Mouse (Mus musculus): ENCODE data around the gene Adgra3. TPM values are rescaled to one million over a fixed set of nuclear protein-coding genes. Genes with fewer than 3 reads are reported as not detected.

Gene Adgra3
- total and polyA plus RNA-seq, 3 experiments, result not detected

DNA sequence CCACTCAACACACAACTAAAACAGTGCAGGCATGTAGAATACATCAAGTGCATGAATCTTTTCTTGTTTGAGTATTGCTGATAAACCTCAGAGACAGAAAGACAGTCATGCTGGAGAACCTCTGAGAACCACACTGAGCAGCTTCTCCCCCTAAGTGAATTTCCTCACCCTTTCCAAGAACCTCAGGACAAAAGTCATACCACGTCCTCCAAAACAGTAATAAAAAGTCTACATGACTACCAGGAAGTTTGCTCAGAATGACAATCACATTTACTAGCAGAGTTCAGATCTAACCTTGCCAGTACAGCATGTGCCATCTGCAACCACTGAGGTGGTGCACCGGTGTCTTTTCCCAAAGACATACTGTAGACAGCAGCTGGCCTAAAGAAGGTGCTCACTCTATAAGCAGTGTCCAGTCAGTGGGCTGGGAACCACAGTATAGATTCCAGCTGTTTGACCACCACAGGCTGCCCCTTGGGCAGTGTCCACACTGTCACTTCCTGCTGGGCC is 27.0 kb downstream of the Adgra3 start:
- dilution Hi-C loops (cut with MboI; ENCODE audit: extremely low pct_ligation_motif_present, extremely low pct_unique_long_range_greater_than_20kb, low sequenced_read_pairs) (no loop called here), in situ Hi-C loops (cut with MboI; ENCODE audit: low pct_ligation_motif_present, low pct_unique_long_range_greater_than_20kb, low sequenced_read_pairs) (no loop called here)
- TF ChIP-seq BHLHE40 (IDR thresholded peaks at IDR 0.05; ENCODE audit: low read depth, low read length) (no peak), POLR2AphosphoS2 (IDR thresholded peaks at IDR 0.05; ENCODE audit: low read depth, low read length) (no peak), TCF12 (IDR thresholded peaks at IDR 0.05; ENCODE audit: low read depth, low read length) (no peak), JUN (IDR thresholded peaks at IDR 0.05; ENCODE audit: insufficient read depth, low read depth, low read length) (no peak), CTCF (conservative IDR thresholded peaks at IDR 0.05 in 1 of 2, IDR thresholded peaks at IDR 0.05 in 1 of 2; ENCODE audit: low read depth in 2 of 2, low read length in 2 of 2) (no peak), ETS1 (conservative IDR thresholded peaks at IDR 0.05; ENCODE audit: low read depth, low read length) (no peak), USF1 (IDR thresholded peaks at IDR 0.05; ENCODE audit: low read depth, low read length) (no peak), ZKSCAN1 (IDR thresholded peaks at IDR 0.05; ENCODE audit: borderline replicate concordance, low read depth, low read length) (no peak)

DNA sequence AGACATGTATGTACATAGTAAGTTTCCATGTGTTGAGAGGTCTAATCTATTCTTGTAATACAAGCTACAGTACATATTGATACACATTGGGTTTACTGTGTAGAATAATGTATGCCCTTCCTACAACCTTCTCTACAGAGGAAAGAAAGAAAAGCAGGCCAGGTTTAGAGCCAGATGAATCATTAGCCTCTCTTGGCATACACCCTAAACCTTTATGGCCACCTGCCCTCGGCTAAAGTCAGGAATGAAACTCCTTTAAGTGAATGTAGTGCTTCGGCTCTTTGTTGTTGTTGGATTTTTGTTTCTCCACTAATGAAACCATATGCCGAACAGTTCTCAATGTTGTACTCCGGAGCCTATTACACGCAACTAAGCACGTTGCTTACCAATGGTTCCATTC is 27.5 kb downstream of the Adgra3 start:
- TF ChIP-seq ZC3H11A (IDR thresholded peaks at IDR 0.05; ENCODE audit: low read depth, low read length) (no peak), ELF1 (IDR thresholded peaks at IDR 0.05; ENCODE audit: low read depth, low read length) (no peak), SMC3 (IDR thresholded peaks at IDR 0.05; ENCODE audit: low read depth, low read length) (no peak), IRF4 (IDR thresholded peaks at IDR 0.05; ENCODE audit: low read depth, low read length) (no peak), MAFK (IDR thresholded peaks at IDR 0.05; ENCODE audit: insufficient replicate concordance, low read length) (no peak), EP300 (IDR thresholded peaks at IDR 0.05; ENCODE audit: low read length) (no peak), TBP (conservative IDR thresholded peaks at IDR 0.05; ENCODE audit: low read depth, low read length) (no peak), CHD2 (IDR thresholded peaks at IDR 0.05; ENCODE audit: low read length) (no peak), MEF2A (IDR thresholded peaks at IDR 0.05; ENCODE audit: borderline replicate concordance, low read depth, low read length) (no peak), CHD1 (IDR thresholded peaks at IDR 0.05; ENCODE audit: low read depth, low read length) (no peak), BHLHE40 (IDR thresholded peaks at IDR 0.05; ENCODE audit: low read depth, low read length) (no peak), GABPA (IDR thresholded peaks at IDR 0.05; ENCODE audit: insufficient replicate concordance, low read depth, low read length) (no peak), ZKSCAN1 (IDR thresholded peaks at IDR 0.05; ENCODE audit: borderline replicate concordance, low read depth, low read length) (no peak), ETS1 (conservative IDR thresholded peaks at IDR 0.05; ENCODE audit: low read depth, low read length) (no peak), HCFC1 (IDR thresholded peaks at IDR 0.05; ENCODE audit: low read depth, low read length) (no peak), KAT2A (IDR thresholded peaks at IDR 0.05; ENCODE audit: insufficient replicate concordance, low read length) (no peak), MXI1 (IDR thresholded peaks at IDR 0.05; ENCODE audit: low read depth, low read length) (no peak)
- no peak for DNase-seq (ENCODE audit: extremely low read depth)
- Histone ChIP-seq H3K4me2 (ENCODE audit: insufficient read depth, low read depth, poor library complexity, severe bottlenecking) (no peak overlapping the region), H3K27me3 (replicated peaks) (no peaks in the 10 kb centered on the region), H3K4me1 (ENCODE audit: control insufficient read depth in 1 of 2, insufficient read depth in 2 of 2) (no peaks in the 10 kb centered on the region), H3K27ac (ENCODE audit: insufficient read depth, low read depth) (no peak overlapping the region), H3K4me3 (replicated peaks in 1 of 3; ENCODE audit: low read depth in 2 of 3, low read length in 2 of 3, poor library complexity in 1 of 3) (no peak overlapping the region), H3K9ac (ENCODE audit: insufficient read depth, low read depth) (no peak overlapping the region), H3K36me3 (replicated peaks in 1 of 2; ENCODE audit: control insufficient read depth in 1 of 2, insufficient read depth in 1 of 2, low read length in 1 of 2) (no peaks in the 10 kb centered on the region), H3K9me3 (replicated peaks; ENCODE audit: low read length) (peaks cover 72% of the 10 kb centered on the region), H3K79me2 (replicated peaks; ENCODE audit: control insufficient read depth, extremely low read depth, insufficient read depth, poor library complexity, severe bottlenecking) (no peaks in the 10 kb centered on the region)
- in situ Hi-C loops (cut with MboI; ENCODE audit: low pct_ligation_motif_present, low pct_unique_long_range_greater_than_20kb, low sequenced_read_pairs) (no loop called here), dilution Hi-C loops (cut with MboI; ENCODE audit: extremely low pct_ligation_motif_present, extremely low pct_unique_long_range_greater_than_20kb, low sequenced_read_pairs) (no loop called here)

More for the DNA sequence above, 27.0 kb downstream of the Adgra3 start:
- Histone ChIP-seq H3K36me3 (replicated peaks in 1 of 2; ENCODE audit: control insufficient read depth in 1 of 2, insufficient read depth in 1 of 2, low read length in 1 of 2) (no peaks in the 10 kb centered on the region), H3K79me2 (replicated peaks; ENCODE audit: control insufficient read depth, extremely low read depth, insufficient read depth, poor library complexity, severe bottlenecking) (no peaks in the 10 kb centered on the region), H3K27me3 (replicated peaks) (no peaks in the 10 kb centered on the region), H3K4me2 (ENCODE audit: insufficient read depth, low read depth, poor library complexity, severe bottlenecking) (no peak overlapping the region), H3K27ac (ENCODE audit: insufficient read depth, low read depth) (no peak overlapping the region), H3K9ac (ENCODE audit: insufficient read depth, low read depth) (no peak overlapping the region), H3K4me3 (replicated peaks in 1 of 3; ENCODE audit: low read depth in 2 of 3, low read length in 2 of 3, poor library complexity in 1 of 3) (no peak overlapping the region), H3K9me3 (replicated peaks; ENCODE audit: low read length) (peaks cover 73% of the 10 kb centered on the region), H3K4me1 (ENCODE audit: control insufficient read depth in 1 of 2, insufficient read depth in 2 of 2) (no peaks in the 10 kb centered on the region)
- DNase-seq (ENCODE audit: extremely low read depth), result no peak
